In genomic region chr2:35131991-35132661, GRCm38 (mm10) we compare ENCODE assay signal across 8 mouse cellular contexts. TPM values are rescaled to one million over a fixed set of nuclear protein-coding genes. Genes with fewer than 3 reads are reported as not detected.
A peak's percentile ranks its signal among the peaks of the same experiment; 100 is the strongest.
DNase-seq lines count a peak whose midpoint lies in the region; ATAC-seq and TF ChIP-seq lines count a peak whose summit lies in the region.

No protein-coding gene starts in this region.

- H3K27ac ChIP-seq in forebrain, embryonic 14.5 days (ENCODE audit: low read depth, low read length) = 0 out of 2 replicates have a peak overlapping the region, but pooled peaks have one; percentile 22

- peak; percentile 57; the same call in 1 of the 2 replicates for TF ChIP-seq POLR2A in lung, adult 2 months (IDR thresholded peaks at IDR 0.05; ENCODE audit: borderline replicate concordance, extremely low read depth, low read depth, low read length)

- peak overlapping the region; percentile 58 for H3K4me2 ChIP-seq in forebrain, embryonic 14.5 days (ENCODE audit: low read length)

- H3K9ac ChIP-seq in forebrain, embryonic 14.5 days (ENCODE audit: low read length) = peak overlapping the region; percentile 33; the same call in 1 of the 2 replicates

- under 1% methylated on average over 21 of the region's 21 CpGs for WGBS in forebrain, embryonic 14.5 days
- WGBS in lung, adult 2 months = under 1% methylated on average over 21 of the region's 21 CpGs

- no peak for TF ChIP-seq CTCF in lung, adult 2 months (IDR thresholded peaks at IDR 0.05; ENCODE audit: insufficient read depth, low read length)

- H3K9me3 ChIP-seq in forebrain, embryonic 14.5 days (replicated peaks; ENCODE audit: control insufficient read depth, low read length) = no peaks in the 10 kb centered on the region

- ATAC-seq in forebrain, embryonic 14.5 days = peak; percentile 99
- ATAC-seq in neutrophil, adult 5-6 weeks (ENCODE audit: extremely low read depth, insufficient number of reproducible peaks, low FRiP score, poor library complexity, severe bottlenecking) = peak; percentile 97

- H3K27me3 ChIP-seq in forebrain, embryonic 14.5 days (replicated peaks; ENCODE audit: control insufficient read depth, insufficient read depth, low read length) = no peaks in the 10 kb centered on the region

- intact Hi-C loops in heart, postnatal 25 days (cut with DNase I) = no loop called here

- H3K4me1 ChIP-seq in forebrain, embryonic 14.5 days (ENCODE audit: control insufficient read depth, insufficient read depth, low read length) = peaks cover 6% of the 10 kb centered on the region; the same call in 1 of the 2 replicates
- H3K4me1 ChIP-seq in lung, adult 2 months (ENCODE audit: control insufficient read depth, insufficient read depth, low read length) = peaks cover 6% of the 10 kb centered on the region

- H3K4me3 ChIP-seq in forebrain, embryonic 14.5 days (ENCODE audit: low read depth, low read length) = peak overlapping the region; percentile 36
- peak overlapping the region; percentile 42 for H3K4me3 ChIP-seq in lung, adult 2 months (replicated peaks; ENCODE audit: extremely low read depth, low read depth, low read length)

- peaks cover 37% of the 10 kb centered on the region for H3K36me3 ChIP-seq in forebrain, embryonic 14.5 days (ENCODE audit: control insufficient read depth, insufficient read depth, low read length)

- peak; percentile 97 for DNase-seq in ES-CJ7 (ENCODE audit: low read depth, low spot score)
- peak; percentile 80 for DNase-seq in cerebellum, adult 11 months
- peak; percentile 97 for DNase-seq in forebrain, embryonic 14.5 days (ENCODE audit: low spot score)
- DNase-seq in heart, postnatal 25 days (ENCODE audit: low spot score) = peak; percentile 94
- DNase-seq in layer of hippocampus, adult 18-20 months (ENCODE audit: low spot score in 2 of 2) = peak; percentile 89 to 99
- DNase-seq in lung, adult 2 months = peak; percentile 98
- DNase-seq in thymus, adult 18-20 months = peak; percentile 85 to 92

RNA-seq across cellular contexts. Expression of gene Cntrl, which starts 22.8 kb away (rescaled TPM):
- 14.5 and 14.9 TPM in 2 replicates for polyA plus RNA-seq in forebrain, embryonic 14.5 days (2014; fragmentation: Nextera tagmentation; extraction: Ambion mirVana)
- total RNA-seq in heart, postnatal 25 days (2021) = 1 to 10 TPM; 6.5 to 7.1 TPM
- total RNA-seq in layer of hippocampus, adult 18-20 months (2021) = 1 to 10 TPM; 9.1 to 10.0 TPM
- 10.3 and 14.9 TPM in 2 replicates for polyA plus RNA-seq in lung, adult 2 months (2012; rRNA removed)
- total RNA-seq in neutrophil, adult 5-6 weeks (2017) = 218 and 252 TPM in 2 replicates

RNA-seq across cellular contexts. Expression of gene AI182371, which starts 30.8 kb away (rescaled TPM):
- 0.12 and 0.27 TPM in 2 replicates for polyA plus RNA-seq in forebrain, embryonic 14.5 days (2014; fragmentation: Nextera tagmentation; extraction: Ambion mirVana)
- total RNA-seq in heart, postnatal 25 days (2021) = not detected
- total RNA-seq in layer of hippocampus, adult 18-20 months (2021) = under 1 TPM in 1 of 2 experiments, not detected in 1; 0.25 TPM
- polyA plus RNA-seq in lung, adult 2 months (2012; rRNA removed) = 0.80 and 1.3 TPM in 2 replicates
- total RNA-seq in neutrophil, adult 5-6 weeks (2017) = 1.7 and 2.7 TPM in 2 replicates

Comparison
In these comparisons a context has a peak if more than half of its experiments do, and no peak if none do; other contexts are left out.
1. Peak in every context shown above with its lines: DNase-seq, ATAC-seq, H3K4me3 ChIP-seq and H3K27ac ChIP-seq.
2. RNA of gene Cntrl, which starts 22.8 kb away (total RNA-seq): 218 to 252 TPM in neutrophil, adult 5-6 weeks; 9.1 to 10.0 TPM in layer of hippocampus, adult 18-20 months and 6.5 to 7.1 TPM in heart, postnatal 25 days; every median in the first group is over 10 times any median in the second.